ENCODE assay signal across 10 mouse cellular contexts in the genomic region with DNA sequence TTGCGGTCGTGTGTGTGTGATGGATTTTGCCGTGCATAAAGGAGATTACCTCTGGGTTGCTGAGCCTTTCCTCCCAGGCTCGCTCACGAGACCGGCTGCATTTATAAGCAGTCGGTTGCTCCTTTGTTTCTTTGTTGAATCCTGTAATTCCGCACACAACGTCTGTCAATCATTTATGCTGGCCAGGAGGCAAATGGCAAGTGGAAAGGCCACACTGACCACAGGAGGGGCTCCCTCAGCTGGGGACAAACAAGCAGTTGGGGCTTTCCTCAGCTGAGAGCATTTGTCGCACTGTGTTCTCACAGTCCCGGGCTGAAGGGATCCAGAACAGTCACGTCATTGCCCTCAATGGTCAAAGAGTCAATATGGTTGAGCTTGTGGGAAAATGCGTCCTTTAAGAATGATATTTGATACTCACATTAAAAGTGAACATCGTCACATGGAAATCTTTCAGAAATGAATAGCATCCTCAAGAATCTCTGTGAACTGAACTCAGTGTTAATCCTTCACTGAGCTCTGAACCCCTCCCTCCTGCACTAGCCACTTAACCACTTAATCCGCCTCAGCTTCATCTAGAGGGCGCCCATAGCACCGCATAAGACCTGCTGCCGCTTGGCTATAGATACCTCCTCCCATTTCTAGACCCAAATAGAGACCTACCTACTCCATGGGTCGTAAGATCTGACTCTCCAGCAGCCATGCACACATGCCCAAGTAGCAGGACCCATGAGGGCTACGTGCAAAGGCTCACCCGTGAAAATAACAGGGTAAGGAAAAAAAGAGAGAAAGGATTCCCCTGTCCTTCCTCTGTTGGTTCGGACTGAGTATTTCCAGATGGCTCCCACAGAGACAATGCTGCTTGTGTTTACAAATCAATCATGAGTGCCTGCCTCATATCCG. TPM values are rescaled to one million over a fixed set of nuclear protein-coding genes. Genes with fewer than 3 reads are reported as not detected.
DNase-seq lines count a peak whose midpoint lies in the region; ATAC-seq and TF ChIP-seq lines count a peak whose summit lies in the region.
"Had no signal": no experiment of that assay in that cellular context is flagged by ENCODE, and none has a peak within 500 bp of the region (broad histone marks: within the 10 kb centered on the region; RNA-seq: fewer than 3 reads in every experiment).

No protein-coding gene starts in this region.

- no peak for TF ChIP-seq EP300 in stomach, postnatal 0 days (optimal IDR thresholded peaks at IDR 0.05)

- no peaks in the 10 kb centered on the region for H3K9me3 ChIP-seq in limb, embryonic 11.5 days (ENCODE audit: control insufficient read depth, low read length)
- H3K9me3 ChIP-seq in limb, embryonic 10.5 days (replicated peaks): no peaks in the 10 kb centered on the region
- no peaks in the 10 kb centered on the region for H3K9me3 ChIP-seq in forebrain, embryonic 11.5 days (ENCODE audit: control insufficient read depth, low read length)
- H3K9me3 ChIP-seq in midbrain, embryonic 11.5 days (ENCODE audit: control insufficient read depth, low read length): no peaks in the 10 kb centered on the region
- H3K9me3 ChIP-seq in stomach, postnatal 0 days (ENCODE audit: control insufficient read depth, low read length): no peaks in the 10 kb centered on the region
- H3K9me3 ChIP-seq: heart, embryonic 10.5 days had no signal

- no peak overlapping the region for H3K27ac ChIP-seq in limb, embryonic 11.5 days (replicated peaks; ENCODE audit: low read depth, low read length)
- H3K27ac ChIP-seq in limb, embryonic 10.5 days: no peak overlapping the region
- H3K27ac ChIP-seq in forebrain, embryonic 11.5 days (ENCODE audit: low read depth, low read length): peak overlapping the region; percentile 99
- peak overlapping the region; percentile 100 for H3K27ac ChIP-seq in midbrain, embryonic 11.5 days (ENCODE audit: low read depth, low read length)
- no peak overlapping the region for H3K27ac ChIP-seq in stomach, postnatal 0 days (replicated peaks)
- H3K27ac ChIP-seq: heart, embryonic 10.5 days had no signal

- TF ChIP-seq CTCF in stomach, postnatal 0 days (IDR thresholded peaks at IDR 0.05; ENCODE audit: low read depth): no peak; the same call in 1 of the 2 replicates

- WGBS in limb, embryonic 11.5 days: 79% methylated on average over 23 of the region's 23 CpGs
- WGBS in limb, embryonic 10.5 days: 78% methylated on average over 23 of the region's 23 CpGs
- WGBS in forebrain, embryonic 11.5 days: 8% methylated on average over 23 of the region's 23 CpGs
- WGBS in midbrain, embryonic 11.5 days: 9% methylated on average over 23 of the region's 23 CpGs
- WGBS in stomach, postnatal 0 days: 58% methylated on average over 23 of the region's 23 CpGs

- H3K4me2 ChIP-seq in limb, embryonic 11.5 days (ENCODE audit: low read depth, severe bottlenecking): no peak overlapping the region
- peak overlapping the region; percentile 27 for H3K4me2 ChIP-seq in forebrain, embryonic 11.5 days (ENCODE audit: low read depth, low read length, severe bottlenecking)
- H3K4me2 ChIP-seq in midbrain, embryonic 11.5 days: peak overlapping the region; percentile 36
- no peak overlapping the region for H3K4me2 ChIP-seq in stomach, postnatal 0 days (replicated peaks; ENCODE audit: low read depth)

- peak; percentile 54; the same call in 1 of the 2 replicates for ATAC-seq in limb, embryonic 11.5 days (ENCODE audit: insufficient number of reproducible peaks, low FRiP score, low TSS enrichment, low read depth)
- peak; percentile 71 for ATAC-seq in forebrain, embryonic 11.5 days (replicated peaks; ENCODE audit: low FRiP score)
- ATAC-seq in midbrain, embryonic 11.5 days (ENCODE audit: low FRiP score): peak; percentile 83
- ATAC-seq in stomach, postnatal 0 days (ENCODE audit: low FRiP score, low TSS enrichment): peak; percentile 47; the same call in 1 of the 2 replicates

- no peak overlapping the region for H3K4me3 ChIP-seq in limb, embryonic 11.5 days (ENCODE audit: low read depth, low read length)
- no peak overlapping the region for H3K4me3 ChIP-seq in limb, embryonic 10.5 days
- peak overlapping the region; percentile 15; the same call in 1 of the 2 replicates for H3K4me3 ChIP-seq in forebrain, embryonic 11.5 days (ENCODE audit: low read depth, low read length)
- H3K4me3 ChIP-seq in midbrain, embryonic 11.5 days (ENCODE audit: low read depth, low read length): peak overlapping the region; percentile 7; the same call in 1 of the 2 replicates
- no peak overlapping the region for H3K4me3 ChIP-seq in stomach, postnatal 0 days (ENCODE audit: low read depth, low read length)
- H3K4me3 ChIP-seq: heart, embryonic 10.5 days had no signal

- H3K9ac ChIP-seq in limb, embryonic 11.5 days (ENCODE audit: low read length): no peak overlapping the region
- peak overlapping the region; percentile 60 for H3K9ac ChIP-seq in forebrain, embryonic 11.5 days (ENCODE audit: low read length)
- peak overlapping the region; percentile 37 for H3K9ac ChIP-seq in midbrain, embryonic 11.5 days (ENCODE audit: low read length)
- no peak overlapping the region for H3K9ac ChIP-seq in stomach, postnatal 0 days (ENCODE audit: low read length)

- no peaks in the 10 kb centered on the region for H3K27me3 ChIP-seq in limb, embryonic 11.5 days (ENCODE audit: control insufficient read depth, insufficient read depth, low read length)
- H3K27me3 ChIP-seq in limb, embryonic 10.5 days (ENCODE audit: low read depth, poor library complexity, severe bottlenecking): no peaks in the 10 kb centered on the region
- no peaks in the 10 kb centered on the region for H3K27me3 ChIP-seq in forebrain, embryonic 11.5 days (ENCODE audit: control insufficient read depth, insufficient read depth, low read length)
- no peaks in the 10 kb centered on the region for H3K27me3 ChIP-seq in midbrain, embryonic 11.5 days (ENCODE audit: control insufficient read depth, insufficient read depth, low read length)
- no peaks in the 10 kb centered on the region for H3K27me3 ChIP-seq in stomach, postnatal 0 days (ENCODE audit: control insufficient read depth, insufficient read depth, low read length)

- H3K4me1 ChIP-seq in limb, embryonic 11.5 days (ENCODE audit: control insufficient read depth, insufficient read depth, low read length): 0 out of 2 replicates have a peak, but pooled peaks cover 2% of the 10 kb centered on the region
- peaks cover 13% of the 10 kb centered on the region; the same call in 1 of the 2 replicates for H3K4me1 ChIP-seq in limb, embryonic 10.5 days
- H3K4me1 ChIP-seq in forebrain, embryonic 11.5 days (replicated peaks; ENCODE audit: control insufficient read depth, insufficient read depth, low read length): peaks cover 22% of the 10 kb centered on the region
- peaks cover 47% of the 10 kb centered on the region for H3K4me1 ChIP-seq in midbrain, embryonic 11.5 days (ENCODE audit: control insufficient read depth, insufficient read depth, low read length)
- H3K4me1 ChIP-seq in stomach, postnatal 0 days (replicated peaks; ENCODE audit: control insufficient read depth, insufficient read depth): no peaks in the 10 kb centered on the region

- DNase-seq in limb, embryonic 11.5 days (ENCODE audit: low spot score): no peak
- DNase-seq in limb, embryonic 10.5 days (ENCODE audit: low spot score): no peak
- peak; percentile 76 for DNase-seq in forebrain, embryonic 11.5 days (ENCODE audit: low spot score)
- peak; percentile 97 for DNase-seq in midbrain, embryonic 11.5 days (ENCODE audit: low spot score, missing footprints)
- DNase-seq in stomach, postnatal 0 days (ENCODE audit: low spot score): no peak
- no peak for DNase-seq in right cerebral cortex, postnatal 25 days
- DNase-seq in kidney, adult 18-20 months: no peak
- no peak for DNase-seq in right cerebral cortex, adult 2 months (ENCODE audit: low spot score in 2 of 2)
- DNase-seq: liver had no signal

- H3K36me3 ChIP-seq in limb, embryonic 11.5 days (ENCODE audit: control insufficient read depth, insufficient read depth, low read length): no peaks in the 10 kb centered on the region
- H3K36me3 ChIP-seq in limb, embryonic 10.5 days: no peaks in the 10 kb centered on the region
- no peaks in the 10 kb centered on the region for H3K36me3 ChIP-seq in forebrain, embryonic 11.5 days (ENCODE audit: control insufficient read depth, insufficient read depth, low read length)
- peaks cover 3% of the 10 kb centered on the region; the same call in 1 of the 2 replicates for H3K36me3 ChIP-seq in midbrain, embryonic 11.5 days (ENCODE audit: control insufficient read depth, insufficient read depth, low read length)
- no peaks in the 10 kb centered on the region for H3K36me3 ChIP-seq in stomach, postnatal 0 days (ENCODE audit: control insufficient read depth, insufficient read depth, low read length)
- H3K36me3 ChIP-seq: heart, embryonic 10.5 days had no signal

RNA-seq across cellular contexts. Expression of a gene that starts 32.2 kb away (rescaled TPM):
- polyA plus RNA-seq in limb, embryonic 11.5 days (2014; fragmentation: Nextera tagmentation; extraction: Ambion mirVana): 5.0 TPM in 2 replicates
- polyA plus RNA-seq in limb, embryonic 10.5 days (2016; fragmentation: Nextera tagmentation; extraction: Ambion mirVana): 2.1 and 3.1 TPM in 2 replicates
- 45.3 and 48.8 TPM in 2 replicates for polyA plus RNA-seq in forebrain, embryonic 11.5 days (2014; fragmentation: Nextera tagmentation; extraction: Ambion mirVana)
- 77.0 and 77.3 TPM in 2 replicates for polyA plus RNA-seq in midbrain, embryonic 11.5 days (2014; fragmentation: Nextera tagmentation; extraction: Ambion mirVana)
- polyA plus RNA-seq in stomach, postnatal 0 days (2015; fragmentation: Nextera tagmentation; extraction: Ambion mirVana): 17.2 and 18.2 TPM in 2 replicates

Comparison
In these comparisons a context has a peak if more than half of its experiments do, and no peak if none do; other contexts are left out.
1. DNase-seq: peak in forebrain, embryonic 11.5 days (single experiment) and midbrain, embryonic 11.5 days (single experiment); none in limb, embryonic 11.5 days (single experiment), limb, embryonic 10.5 days (single experiment), stomach, postnatal 0 days (single experiment), right cerebral cortex, postnatal 25 days (single experiment), kidney, adult 18-20 months (single experiment) and right cerebral cortex, adult 2 months (0 of 2).
2. H3K27ac ChIP-seq: peak in forebrain, embryonic 11.5 days (single experiment) and midbrain, embryonic 11.5 days (single experiment); none in limb, embryonic 11.5 days (single experiment), limb, embryonic 10.5 days (single experiment) and stomach, postnatal 0 days (single experiment).
3. H3K4me2 ChIP-seq: peak in forebrain, embryonic 11.5 days (single experiment) and midbrain, embryonic 11.5 days (single experiment); none in limb, embryonic 11.5 days (single experiment) and stomach, postnatal 0 days (single experiment).
4. H3K4me3 ChIP-seq: peak in forebrain, embryonic 11.5 days (single experiment) and midbrain, embryonic 11.5 days (single experiment); none in limb, embryonic 11.5 days (single experiment), limb, embryonic 10.5 days (single experiment) and stomach, postnatal 0 days (single experiment).
5. H3K9ac ChIP-seq: peak in forebrain, embryonic 11.5 days (single experiment) and midbrain, embryonic 11.5 days (single experiment); none in limb, embryonic 11.5 days (single experiment) and stomach, postnatal 0 days (single experiment).
6. Peak in every context shown above with its lines, with median percentiles within 50 percentile points of each other: ATAC-seq.